Mouse (Mus musculus): ENCODE data around the gene Plcl2. TPM values are rescaled to one million over a fixed set of nuclear protein-coding genes. Genes with fewer than 3 reads are reported as not detected.
"Not testable (repeated sequence)": the region's sequence is repeated elsewhere in the genome, so short reads cannot be mapped to it uniquely, and the experiment has no call there.

The Plcl2 gene
- polyA plus RNA-seq, 1 experiment: 11.4 TPM

GRCm38 (mm10) chr17:50635961-50636585 is 126.9 kb downstream of the Plcl2 start:
- Histone ChIP-seq H3K27me3 (ENCODE audit: control insufficient read depth, insufficient read depth, low read length) (no peaks in the 10 kb centered on the region), H3K27ac (ENCODE audit: control insufficient read depth, insufficient read depth, low read length) (no peak overlapping the region), H3K4me3 (ENCODE audit: control insufficient read depth, insufficient read depth, low read length) (no peak overlapping the region), H3K36me3 (ENCODE audit: control insufficient read depth, insufficient read depth, low read length) (peaks cover 7% of the 10 kb centered on the region; the same call in 1 of the 2 replicates), H3K4me1 (replicated peaks; ENCODE audit: control insufficient read depth, insufficient read depth, low read length) (no peaks in the 10 kb centered on the region)
- no peak for TF ChIP-seq POLR2A (IDR thresholded peaks at IDR 0.05; ENCODE audit: control insufficient read depth, extremely low read depth, insufficient read depth, low read length, poor library complexity)
- TF ChIP-seq CTCF (IDR thresholded peaks at IDR 0.05; ENCODE audit: borderline replicate concordance, control insufficient read depth, extremely low read depth, insufficient read depth, low read length, poor library complexity): no peak
- WGBS: 95% methylated on average over 8 of the region's 8 CpGs
- no peak for DNase-seq

GRCm38 (mm10) chr17:50638791-50639190 is 129.6 kb downstream of the Plcl2 start:
- H3K27ac ChIP-seq (ENCODE audit: control insufficient read depth, insufficient read depth, low read length): no peak overlapping the region
- 94% methylated on average over 3 of the region's 3 CpGs for WGBS
- H3K27me3 ChIP-seq (ENCODE audit: control insufficient read depth, insufficient read depth, low read length): no peaks in the 10 kb centered on the region
- H3K4me1 ChIP-seq (replicated peaks; ENCODE audit: control insufficient read depth, insufficient read depth, low read length): no peaks in the 10 kb centered on the region; the same call in 1 of the 2 replicates
- no peak for TF ChIP-seq POLR2A (IDR thresholded peaks at IDR 0.05; ENCODE audit: control insufficient read depth, extremely low read depth, insufficient read depth, low read length, poor library complexity)
- no peak for DNase-seq
- peaks cover 7% of the 10 kb centered on the region; the same call in 1 of the 2 replicates for H3K36me3 ChIP-seq (ENCODE audit: control insufficient read depth, insufficient read depth, low read length)
- H3K4me3 ChIP-seq (ENCODE audit: control insufficient read depth, insufficient read depth, low read length): no peak overlapping the region

GRCm38 (mm10) chr17:50641076-50641610 is 131.9 kb downstream of the Plcl2 start:
- Histone ChIP-seq H3K36me3 (ENCODE audit: control insufficient read depth, insufficient read depth, low read length) (peaks cover 7% of the 10 kb centered on the region; the same call in 1 of the 2 replicates), H3K27ac (ENCODE audit: control insufficient read depth, insufficient read depth, low read length) (no peak overlapping the region), H3K4me1 (replicated peaks; ENCODE audit: control insufficient read depth, insufficient read depth, low read length) (no peaks in the 10 kb centered on the region; the same call in 1 of the 2 replicates), H3K4me3 (ENCODE audit: control insufficient read depth, insufficient read depth, low read length) (no peak overlapping the region), H3K27me3 (ENCODE audit: control insufficient read depth, insufficient read depth, low read length) (no peaks in the 10 kb centered on the region)
- TF ChIP-seq POLR2A (IDR thresholded peaks at IDR 0.05; ENCODE audit: control insufficient read depth, extremely low read depth, insufficient read depth, low read length, poor library complexity): no peak
- DNase-seq: no peak
- 97% methylated on average over 2 of the region's 2 CpGs for WGBS

- no peaks in the 10 kb centered on the region for H3K27me3 ChIP-seq (ENCODE audit: control insufficient read depth, insufficient read depth, low read length)
- no peak for DNase-seq
- WGBS: 98% methylated on average over 1 of the region's 1 CpGs
- H3K27ac ChIP-seq (ENCODE audit: control insufficient read depth, insufficient read depth, low read length): no peak overlapping the region
- no peak for TF ChIP-seq CTCF (IDR thresholded peaks at IDR 0.05; ENCODE audit: borderline replicate concordance, control insufficient read depth, extremely low read depth, insufficient read depth, low read length, poor library complexity)
- no peak for TF ChIP-seq POLR2A (IDR thresholded peaks at IDR 0.05; ENCODE audit: control insufficient read depth, extremely low read depth, insufficient read depth, low read length, poor library complexity)
- H3K4me1 ChIP-seq (replicated peaks; ENCODE audit: control insufficient read depth, insufficient read depth, low read length): no peaks in the 10 kb centered on the region; the same call in 1 of the 2 replicates
- H3K4me3 ChIP-seq (ENCODE audit: control insufficient read depth, insufficient read depth, low read length): no peak overlapping the region
- peaks cover 7% of the 10 kb centered on the region; the same call in 1 of the 2 replicates for H3K36me3 ChIP-seq (ENCODE audit: control insufficient read depth, insufficient read depth, low read length)
These were observed 132.7 kb downstream of the Plcl2 start for GRCm38 (mm10) chr17:50641879-50642278.

GRCm38 (mm10) chr17:50643356-50643755 is 134.2 kb downstream of the Plcl2 start:
- H3K36me3 ChIP-seq (ENCODE audit: control insufficient read depth, insufficient read depth, low read length): peaks cover 7% of the 10 kb centered on the region; the same call in 1 of the 2 replicates
- no peaks in the 10 kb centered on the region for H3K27me3 ChIP-seq (ENCODE audit: control insufficient read depth, insufficient read depth, low read length)
- H3K4me3 ChIP-seq (ENCODE audit: control insufficient read depth, insufficient read depth, low read length): no peak overlapping the region
- no peak for DNase-seq
- no peaks in the 10 kb centered on the region; the same call in 1 of the 2 replicates for H3K4me1 ChIP-seq (replicated peaks; ENCODE audit: control insufficient read depth, insufficient read depth, low read length)
- TF ChIP-seq POLR2A (IDR thresholded peaks at IDR 0.05; ENCODE audit: control insufficient read depth, extremely low read depth, insufficient read depth, low read length, poor library complexity) (no peak), CTCF (IDR thresholded peaks at IDR 0.05; ENCODE audit: borderline replicate concordance, control insufficient read depth, extremely low read depth, insufficient read depth, low read length, poor library complexity) (no peak)
- 80% methylated on average over 6 of the region's 6 CpGs for WGBS
- no peak overlapping the region for H3K27ac ChIP-seq (ENCODE audit: control insufficient read depth, insufficient read depth, low read length)

GRCm38 (mm10) chr17:50643989-50644388 is 134.8 kb downstream of the Plcl2 start:
- no peak overlapping the region for H3K27ac ChIP-seq (ENCODE audit: control insufficient read depth, insufficient read depth, low read length)
- TF ChIP-seq CTCF (IDR thresholded peaks at IDR 0.05; ENCODE audit: borderline replicate concordance, control insufficient read depth, extremely low read depth, insufficient read depth, low read length, poor library complexity) (no peak), POLR2A (IDR thresholded peaks at IDR 0.05; ENCODE audit: control insufficient read depth, extremely low read depth, insufficient read depth, low read length, poor library complexity) (no peak)

GRCm38 (mm10) chr17:50648141-50648540 is 138.9 kb downstream of the Plcl2 start:
- not testable (repeated sequence) for H3K27me3 ChIP-seq (ENCODE audit: control insufficient read depth, insufficient read depth, low read length); H3K36me3 ChIP-seq (ENCODE audit: control insufficient read depth, insufficient read depth, low read length); H3K4me3 ChIP-seq (ENCODE audit: control insufficient read depth, insufficient read depth, low read length); H3K27ac ChIP-seq (ENCODE audit: control insufficient read depth, insufficient read depth, low read length); H3K4me1 ChIP-seq (replicated peaks; ENCODE audit: control insufficient read depth, insufficient read depth, low read length); DNase-seq
- WGBS: 95% methylated on average over 4 of the region's 4 CpGs

More at GRCm38 (mm10) chr17:50643989-50644388, 134.8 kb downstream of the Plcl2 start:
- H3K36me3 ChIP-seq (ENCODE audit: control insufficient read depth, insufficient read depth, low read length): peaks cover 7% of the 10 kb centered on the region; the same call in 1 of the 2 replicates
- DNase-seq: no peak
- WGBS: 91% methylated on average over 6 of the region's 6 CpGs
- no peaks in the 10 kb centered on the region; the same call in 1 of the 2 replicates for H3K4me1 ChIP-seq (replicated peaks; ENCODE audit: control insufficient read depth, insufficient read depth, low read length)
- H3K27me3 ChIP-seq (ENCODE audit: control insufficient read depth, insufficient read depth, low read length): no peaks in the 10 kb centered on the region
- H3K4me3 ChIP-seq (ENCODE audit: control insufficient read depth, insufficient read depth, low read length): no peak overlapping the region
